Mouse (Mus musculus) kidney, postnatal 0 days (tissue): ENCODE measurements at regions not wholly inside any gene's neighbourhood (a gene's known extent, or its start where the extent isn't known, plus 50 kb on each side); places are given as distances from the start of the nearest gene placed in this dataset.

Experiments
- ATAC-seq: fragments of 200-750 bp; cut with Nextera tagmentation; replicated peaks from 2 replicates; pipeline ENCODE4 v1.8.0; 2017; ENCODE audit warnings: low read depth, moderate number of reproducible peaks, moderate TSS enrichment, moderate library complexity; ENCODE audit not compliant: low FRiP score
- DNase-seq: peaks from one replicate; pipeline ENCODE4 v3.0.0-alpha.2; 2016; ENCODE audit warnings: low spot score
- H3K27ac ChIP-seq: fragments of 300-500 bp; sonication (generic); 2 replicates; pipeline ENCODE4 v1.5.1; 2014; ENCODE audit warnings: mild to moderate bottlenecking
- H3K27me3 ChIP-seq: fragments of 300-500 bp; sonication (generic); 2 replicates; pipeline ENCODE4 v1.6.1; 2014; ENCODE audit warnings: low read length, mixed read lengths; ENCODE audit not compliant: insufficient read depth
- H3K36me3 ChIP-seq: fragments of 300-500 bp; sonication (generic); 2 replicates; pipeline ENCODE4 v1.6.1; 2014; ENCODE audit warnings: low read length, mixed read lengths; ENCODE audit not compliant: insufficient read depth
- H3K4me1 ChIP-seq: fragments of 300-500 bp; sonication (generic); replicated peaks from 2 replicates; pipeline ENCODE4 v1.6.1; 2014; ENCODE audit warnings: antibody characterized with exemption, low read length, mixed read lengths; ENCODE audit not compliant: insufficient read depth
- H3K4me2 ChIP-seq: fragments of 300-500 bp; sonication (generic); 2 replicates; pipeline ENCODE4 v1.6.1; 2014; ENCODE audit warnings: mild to moderate bottlenecking, low read length, moderate library complexity, mixed read lengths
- H3K4me3 ChIP-seq: fragments of 300-500 bp; sonication (generic); replicated peaks from 2 replicates; pipeline ENCODE4 v1.5.1; 2014; ENCODE audit warnings: low read depth, low read length
- H3K9ac ChIP-seq: fragments of 300-500 bp; sonication (generic); 2 replicates; pipeline ENCODE4 v1.6.1; 2014; ENCODE audit warnings: low read depth, low read length
- H3K9me3 ChIP-seq: fragments of 300-500 bp; sonication (generic); replicated peaks from 2 replicates; pipeline ENCODE4 v1.6.1; 2016; ENCODE audit warnings: low read length, inconsistent platforms, mixed read lengths
- CTCF ChIP-seq: IDR thresholded peaks from 2 replicates; pipeline ENCODE4 v1.5.1; 2016; ENCODE audit warnings: antibody characterized with exemption, low read depth, mild to moderate bottlenecking, moderate library complexity
- WGBS: fragments of 180-500 bp; shearing (Covaris S2); extraction: QIAGEN DNeasy Blood & Tissue Kit; methylation state at CpG from one replicate; pipeline ENCODE4 v1.1.7; 2014; 5-methylcytosine and 5-hydroxymethylcytosine counted together

DNA sequence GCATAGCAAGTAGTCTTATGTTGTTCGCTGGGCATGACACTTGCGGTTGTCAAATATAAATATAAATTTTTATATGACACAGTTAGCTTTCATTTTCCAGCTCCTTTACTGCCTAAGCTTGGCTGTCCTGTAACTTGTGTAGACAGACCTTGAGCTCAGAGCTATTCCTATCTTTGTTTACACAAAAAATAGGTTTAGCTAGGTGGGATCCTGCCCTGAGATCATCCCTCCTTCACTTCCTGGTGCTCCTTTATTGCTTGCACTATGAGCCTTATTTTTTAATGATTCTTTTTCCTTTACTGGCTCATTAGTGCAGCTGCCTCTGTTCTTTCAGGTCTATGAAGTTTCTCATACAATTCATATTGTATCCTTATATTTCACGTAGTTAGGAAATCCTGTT lies 375.6 kb upstream of the Tfap2d start:
- Histone ChIP-seq H3K4me2 (no peak overlapping the region), H3K4me1 (no peaks in the 10 kb centered on the region), H3K9me3 (no peaks in the 10 kb centered on the region), H3K36me3 (no peaks in the 10 kb centered on the region), H3K4me3 (no peak overlapping the region), H3K27me3 (no peaks in the 10 kb centered on the region), H3K9ac (no peak overlapping the region), H3K27ac (no peak overlapping the region)
- no peak for ATAC-seq
- DNase-seq: no peak
- 89% methylated on average over 3 of the region's 3 CpGs for WGBS
- no peak for TF ChIP-seq CTCF

DNA sequence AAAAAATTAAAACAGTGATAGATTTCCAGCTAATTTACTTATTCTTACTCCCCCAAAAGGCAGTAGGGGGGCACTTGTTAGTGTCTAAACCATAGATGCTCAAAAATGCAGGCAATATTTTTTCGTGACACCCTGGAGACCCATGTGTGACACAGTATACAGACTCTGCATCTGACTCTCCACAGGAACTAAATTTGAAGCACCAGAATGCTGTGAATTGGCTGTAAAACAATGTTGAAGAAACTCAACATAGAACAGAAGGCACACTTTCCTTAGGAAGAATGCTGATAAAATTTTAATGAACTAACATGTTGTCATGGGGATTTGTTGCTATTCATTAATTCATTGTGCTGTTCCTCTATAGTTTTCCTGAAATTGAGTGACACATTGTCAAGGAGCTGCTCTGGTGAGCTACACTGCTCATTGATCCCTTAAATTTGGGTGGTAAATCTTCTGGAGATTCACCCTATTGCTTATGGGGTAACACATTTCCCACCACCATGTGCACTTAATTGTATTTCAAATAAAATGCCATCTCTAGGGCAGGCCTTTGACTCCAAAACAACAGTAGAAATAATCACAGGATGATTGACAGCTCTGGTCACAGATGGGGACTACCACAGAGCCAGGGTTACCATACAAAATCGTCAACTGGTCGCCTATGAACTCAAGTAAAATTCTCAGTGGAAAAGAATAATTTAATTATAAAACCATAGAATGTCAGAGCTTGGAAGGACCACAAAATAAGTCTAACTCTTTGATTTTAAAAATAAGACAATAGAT lies 344.3 kb upstream of the Tfap2d start:
- Histone ChIP-seq H3K36me3 (no peaks in the 10 kb centered on the region), H3K9ac (no peak overlapping the region), H3K9me3 (no peaks in the 10 kb centered on the region), H3K27ac (no peak overlapping the region), H3K27me3 (no peaks in the 10 kb centered on the region), H3K4me3 (no peak overlapping the region), H3K4me1 (no peaks in the 10 kb centered on the region), H3K4me2 (no peak overlapping the region)
- WGBS: 74% methylated on average over 3 of the region's 3 CpGs
- DNase-seq: no peak
- ATAC-seq: no peak
- TF ChIP-seq CTCF: no peak

DNA sequence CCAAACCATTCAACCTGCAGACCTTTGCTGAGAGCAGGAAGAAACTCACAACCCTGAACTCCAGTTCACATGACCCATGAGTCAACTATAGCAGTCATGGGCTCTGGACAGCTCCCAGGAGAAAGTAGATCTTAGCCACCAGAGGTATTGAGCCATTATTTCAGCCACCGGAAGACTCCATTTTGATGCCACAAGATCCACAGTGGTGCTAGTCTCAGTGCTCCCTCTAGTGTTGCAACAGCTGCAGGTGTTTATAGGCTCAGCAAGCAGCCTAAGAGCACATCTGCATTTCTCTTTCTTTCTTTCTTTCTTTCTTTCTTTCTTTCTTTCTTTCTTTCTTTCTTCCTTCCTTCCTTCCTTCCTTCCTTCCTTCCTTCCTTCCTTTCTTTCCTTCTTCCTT lies 309.2 kb upstream of the Tfap2d start:
- H3K4me3 ChIP-seq: no peak overlapping the region
- no peak overlapping the region for H3K4me2 ChIP-seq
- H3K36me3 ChIP-seq: no peaks in the 10 kb centered on the region
- ATAC-seq (no peak), DNase-seq (no peak)
- H3K4me1 ChIP-seq: no peaks in the 10 kb centered on the region
- no peak overlapping the region for H3K27ac ChIP-seq
- H3K27me3 ChIP-seq: no peaks in the 10 kb centered on the region
- no peak overlapping the region for H3K9ac ChIP-seq
- TF ChIP-seq CTCF: peak; percentile 33; the same call in 1 of the 2 replicates
- H3K9me3 ChIP-seq: no peaks in the 10 kb centered on the region
- 47% methylated on average over 1 of the region's 1 CpGs for WGBS
